10 mouse cellular contexts compared by ENCODE assay signal in the genomic region with DNA sequence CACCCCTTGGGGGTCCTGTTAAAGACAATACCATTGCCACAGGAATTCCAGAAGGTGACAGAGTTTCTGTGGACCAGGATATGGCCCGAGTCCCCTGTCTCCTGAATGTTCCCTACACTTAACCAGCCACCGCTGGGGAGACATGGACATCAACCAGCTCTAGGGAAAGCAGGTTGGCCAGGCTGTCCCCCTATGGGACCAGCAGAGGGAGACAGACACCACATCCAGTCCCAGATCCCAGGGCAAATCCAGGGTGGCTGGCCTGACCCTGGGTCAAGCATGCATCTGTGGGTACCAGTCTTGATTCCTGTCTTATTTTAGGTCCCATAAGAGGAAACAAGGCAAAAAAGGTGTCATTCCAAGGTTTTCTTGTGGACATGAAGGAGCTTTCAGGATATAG. TPM values are rescaled to one million over a fixed set of nuclear protein-coding genes. Genes with fewer than 3 reads are reported as not detected.
A peak's percentile ranks its signal among the peaks of the same experiment; 100 is the strongest.
DNase-seq lines count a peak whose midpoint lies in the region; ATAC-seq and TF ChIP-seq lines count a peak whose summit lies in the region.
"Had no signal": no experiment of that assay in that cellular context is flagged by ENCODE, and none has a peak within 500 bp of the region (broad histone marks: within the 10 kb centered on the region; RNA-seq: fewer than 3 reads in every experiment).

No protein-coding gene starts in this region.

- intact Hi-C loops in left cerebral cortex, adult 2 months (cut with DNase I), result loop anchor here (1.0 kb wide), 1 partner anchor 21 kb away; no protein-coding TSS in a partner anchor
- intact Hi-C loops in heart, postnatal 36 days (cut with DNase I), result loop anchor here (1.0 to 5.0 kb wide), 4 partner anchors 21 to 100 kb away; a partner anchor contains a TSS

- DNase-seq in left cerebral cortex, adult 2 months (ENCODE audit: extremely low spot score in 1 of 2, low spot score in 2 of 2), result peak in 1 of 2 experiments; percentile 50
- DNase-seq in left cerebral cortex, adult 8-10 months (ENCODE audit: low spot score in 2 of 2), result no peak
- DNase-seq in heart, postnatal 36 days, result peak; percentile 70 to 77
- peak; percentile 67 to 75 for DNase-seq in layer of hippocampus, postnatal 10 days (ENCODE audit: low spot score in 2 of 2)
- peak; percentile 80 to 86 for DNase-seq in lung, postnatal 4 days

- TF ChIP-seq POLR2A in bone marrow, adult 2 months (IDR thresholded peaks at IDR 0.05; ENCODE audit: borderline replicate concordance, control insufficient read depth, low read depth, low read length), result no peak
- TF ChIP-seq POLR2A in embryonic fibroblast, embryonic 13.5 days (IDR thresholded peaks at IDR 0.05; ENCODE audit: low read depth, low read length), result no peak

- H3K4me1 ChIP-seq in bone marrow, adult 2 months (ENCODE audit: control insufficient read depth, insufficient read depth, low read length), result peaks cover 4% of the 10 kb centered on the region; the same call in 1 of the 2 replicates
- no peaks in the 10 kb centered on the region; the same call in 1 of the 2 replicates for H3K4me1 ChIP-seq in embryonic fibroblast, embryonic 13.5 days (ENCODE audit: control insufficient read depth, insufficient read depth, low read length)
- peaks cover 12% of the 10 kb centered on the region for H3K4me1 ChIP-seq in stomach, embryonic 16.5 days (ENCODE audit: control insufficient read depth, insufficient read depth, low read length)

- H3K36me3 ChIP-seq in stomach, embryonic 16.5 days (ENCODE audit: control insufficient read depth, insufficient read depth, low read length), result no peaks in the 10 kb centered on the region
- H3K36me3 ChIP-seq: midbrain, embryonic 12.5 days had no signal

- H3K27me3 ChIP-seq in stomach, embryonic 16.5 days (ENCODE audit: control insufficient read depth, insufficient read depth, low read length), result no peaks in the 10 kb centered on the region

- no peaks in the 10 kb centered on the region for H3K9me3 ChIP-seq in stomach, embryonic 16.5 days (replicated peaks; ENCODE audit: control insufficient read depth, low read length)
- H3K9me3 ChIP-seq: midbrain, embryonic 12.5 days had no signal

- H3K9ac ChIP-seq in stomach, embryonic 16.5 days (ENCODE audit: low read length), result no peak overlapping the region
- H3K9ac ChIP-seq: midbrain, embryonic 12.5 days had no signal

- no peak overlapping the region for H3K27ac ChIP-seq in left cerebral cortex, adult 2 months
- H3K27ac ChIP-seq in bone marrow, adult 2 months (ENCODE audit: control insufficient read depth, insufficient read depth, low read depth, low read length, poor library complexity), result no peak overlapping the region
- H3K27ac ChIP-seq in embryonic fibroblast, embryonic 13.5 days (ENCODE audit: insufficient read depth, low read length), result no peak overlapping the region
- no peak overlapping the region for H3K27ac ChIP-seq in stomach, embryonic 16.5 days (ENCODE audit: low read length)
- H3K27ac ChIP-seq: midbrain, embryonic 12.5 days had no signal

- WGBS in bone marrow, adult 2 months, result 2% methylated on average over 2 of the region's 2 CpGs
- 3% methylated on average over 2 of the region's 2 CpGs for WGBS in stomach, embryonic 16.5 days

- no peak overlapping the region for H3K4me2 ChIP-seq in stomach, embryonic 16.5 days (ENCODE audit: low read depth, low read length)
- H3K4me2 ChIP-seq: midbrain, embryonic 12.5 days had no signal

- no peak overlapping the region for H3K4me3 ChIP-seq in left cerebral cortex, adult 2 months
- no peak overlapping the region for H3K4me3 ChIP-seq in bone marrow, adult 2 months (replicated peaks; ENCODE audit: control insufficient read depth, low read depth, low read length)
- H3K4me3 ChIP-seq in embryonic fibroblast, embryonic 13.5 days (ENCODE audit: insufficient read depth, low read length), result no peak overlapping the region
- no peak overlapping the region for H3K4me3 ChIP-seq in stomach, embryonic 16.5 days (replicated peaks; ENCODE audit: low read length)
- H3K4me3 ChIP-seq: midbrain, embryonic 12.5 days had no signal

- ATAC-seq in stomach, embryonic 16.5 days (ENCODE audit: insufficient read depth, low FRiP score), result peak; percentile 60

- peak; percentile 96 for TF ChIP-seq CTCF in left cerebral cortex, adult 2 months (IDR thresholded peaks at IDR 0.05)
- TF ChIP-seq CTCF in bone marrow, adult 2 months (IDR thresholded peaks at IDR 0.05; ENCODE audit: control insufficient read depth, insufficient read depth, low read length), result peak; percentile 98
- peak; percentile 95 for TF ChIP-seq CTCF in embryonic fibroblast, embryonic 13.5 days (IDR thresholded peaks at IDR 0.05; ENCODE audit: borderline replicate concordance, insufficient read depth, low read length)

RNA-seq across cellular contexts. Expression of a gene that starts 5.5 kb away (rescaled TPM):
- 10 to 100 TPM in 1 of 2 experiments, 1 to 10 TPM in 1; 8.7 to 10.1 TPM for total RNA-seq in left cerebral cortex, adult 2 months (2021)
- total RNA-seq in left cerebral cortex, adult 8-10 months (2022), result 10 to 100 TPM in 3 of 4 experiments, 1 to 10 TPM in 1; 9.9 to 12.1 (median 11.0) TPM
- polyA plus RNA-seq in bone marrow, adult 2 months (2011; ENCODE audit: insufficient read depth, insufficient read length, low replicate concordance, missing spikeins), result 24.2 and 39.8 TPM in 2 replicates
- polyA plus RNA-seq in embryonic fibroblast, embryonic 13.5 days (2011; ENCODE audit: insufficient read length, low read depth, missing spikeins), result 25.5 and 32.3 TPM in 2 replicates
- 1 to 10 TPM; 5.2 to 5.3 TPM for total RNA-seq in heart, postnatal 36 days (2021)
- total RNA-seq in layer of hippocampus, postnatal 10 days (2021), result 1 to 10 TPM; 8.0 to 8.9 TPM
- polyA plus RNA-seq in stomach, embryonic 16.5 days (2015; fragmentation: Nextera tagmentation; extraction: Ambion mirVana), result 26.2 and 26.7 TPM in 2 replicates

RNA-seq across cellular contexts. Expression of a gene that starts 7.1 kb away (rescaled TPM):
- total RNA-seq in left cerebral cortex, adult 2 months (2021), result 1 to 10 TPM; 1.3 to 2.1 TPM
- 1 to 10 TPM in 2 of 4 experiments, under 1 TPM in 2; 0.65 to 2.4 (median 1.2) TPM for total RNA-seq in left cerebral cortex, adult 8-10 months (2022)
- polyA plus RNA-seq in bone marrow, adult 2 months (2011; ENCODE audit: insufficient read depth, insufficient read length, low replicate concordance, missing spikeins), result 10.3 and 25.4 TPM in 2 replicates
- 15.2 and 16.8 TPM in 2 replicates for polyA plus RNA-seq in embryonic fibroblast, embryonic 13.5 days (2011; ENCODE audit: insufficient read length, low read depth, missing spikeins)
- 1 to 10 TPM in 1 of 2 experiments, under 1 TPM in 1; 0.51 to 1.2 TPM for total RNA-seq in heart, postnatal 36 days (2021)
- total RNA-seq in layer of hippocampus, postnatal 10 days (2021), result under 1 TPM; 0.36 to 0.75 TPM
- polyA plus RNA-seq in stomach, embryonic 16.5 days (2015; fragmentation: Nextera tagmentation; extraction: Ambion mirVana), result 5.3 and 6.3 TPM in 2 replicates

RNA-seq across cellular contexts. Expression of a gene that starts 7.2 kb away (rescaled TPM):
- total RNA-seq in left cerebral cortex, adult 2 months (2021), result not detected
- not detected for total RNA-seq in left cerebral cortex, adult 8-10 months (2022)
- not detected in 2 replicates for polyA plus RNA-seq in bone marrow, adult 2 months (2011; ENCODE audit: insufficient read depth, insufficient read length, low replicate concordance, missing spikeins)
- not detected in 2 replicates for polyA plus RNA-seq in embryonic fibroblast, embryonic 13.5 days (2011; ENCODE audit: insufficient read length, low read depth, missing spikeins)
- total RNA-seq in heart, postnatal 36 days (2021), result not detected
- total RNA-seq in layer of hippocampus, postnatal 10 days (2021), result not detected
- polyA plus RNA-seq in stomach, embryonic 16.5 days (2015; fragmentation: Nextera tagmentation; extraction: Ambion mirVana), result not detected in 2 replicates
- total RNA-seq: adrenal gland, postnatal 4 days had no signal
- polyA plus RNA-seq: midbrain, embryonic 12.5 days had no signal

RNA-seq across cellular contexts. Expression of a gene that starts 15.1 kb away (rescaled TPM):
- total RNA-seq in left cerebral cortex, adult 2 months (2021), result 100 to 1,000 TPM; 293 to 306 TPM
- total RNA-seq in left cerebral cortex, adult 8-10 months (2022), result 100 to 1,000 TPM; 310 to 356 (median 326) TPM
- 121 and 204 TPM in 2 replicates for polyA plus RNA-seq in bone marrow, adult 2 months (2011; ENCODE audit: insufficient read depth, insufficient read length, low replicate concordance, missing spikeins)
- polyA plus RNA-seq in embryonic fibroblast, embryonic 13.5 days (2011; ENCODE audit: insufficient read length, low read depth, missing spikeins), result 327 and 340 TPM in 2 replicates
- 100 to 1,000 TPM; 326 to 332 TPM for total RNA-seq in heart, postnatal 36 days (2021)
- total RNA-seq in layer of hippocampus, postnatal 10 days (2021), result 100 to 1,000 TPM; 295 to 307 TPM
- polyA plus RNA-seq in stomach, embryonic 16.5 days (2015; fragmentation: Nextera tagmentation; extraction: Ambion mirVana), result 727 and 779 TPM in 2 replicates

RNA-seq across cellular contexts. Expression of a gene that starts 15.9 kb away (rescaled TPM):
- 1 to 10 TPM; 1.4 to 1.5 TPM for total RNA-seq in left cerebral cortex, adult 2 months (2021)
- 1 to 10 TPM; 1.6 to 3.3 (median 2.7) TPM for total RNA-seq in left cerebral cortex, adult 8-10 months (2022)
- polyA plus RNA-seq in bone marrow, adult 2 months (2011; ENCODE audit: insufficient read depth, insufficient read length, low replicate concordance, missing spikeins), result 64.3 and 168 TPM in 2 replicates
- polyA plus RNA-seq in embryonic fibroblast, embryonic 13.5 days (2011; ENCODE audit: insufficient read length, low read depth, missing spikeins), result 0.25 and 0.42 TPM in 2 replicates
- total RNA-seq in heart, postnatal 36 days (2021), result 10 to 100 TPM in 1 of 2 experiments, 1 to 10 TPM in 1; 6.6 to 11.1 TPM
- total RNA-seq in layer of hippocampus, postnatal 10 days (2021), result 1 to 10 TPM; 1.6 to 2.1 TPM
- 3.6 and 3.8 TPM in 2 replicates for polyA plus RNA-seq in stomach, embryonic 16.5 days (2015; fragmentation: Nextera tagmentation; extraction: Ambion mirVana)

Comparison
In these comparisons a context has a peak if more than half of its experiments do, and no peak if none do; other contexts are left out.
1. DNase-seq: peak in heart, postnatal 36 days (2 of 2), layer of hippocampus, postnatal 10 days (2 of 2) and lung, postnatal 4 days (2 of 2); none in left cerebral cortex, adult 8-10 months (0 of 2).
2. Peak in every context shown above with its lines, with median percentiles within 50 percentile points of each other: CTCF ChIP-seq.